Mouse (Mus musculus) forebrain, embryonic 10.5 days (tissue): ENCODE data around the gene Plcl2. TPM values are rescaled to one million over a fixed set of nuclear protein-coding genes. Genes with fewer than 3 reads are reported as not detected.

Source experiments
- DNase-seq: peaks from one replicate; pipeline ENCODE4 v3.0.0-alpha.2; 2017; ENCODE audit warnings: low spot score; ENCODE audit errors: extremely low spot score
- H3K27ac ChIP-seq: fragments of 300-500 bp; sonication (generic); 2 replicates; pipeline ENCODE4 v1.5.1; 2016; ENCODE audit warnings: mild to moderate bottlenecking
- H3K27me3 ChIP-seq: fragments of 300-500 bp; sonication (generic); 2 replicates; pipeline ENCODE4 v1.6.1; 2016; ENCODE audit warnings: mild to moderate bottlenecking; ENCODE audit not compliant: poor library complexity, severe bottlenecking
- H3K36me3 ChIP-seq: fragments of 300-500 bp; sonication (generic); replicated peaks from 2 replicates; pipeline ENCODE4 v1.6.1; 2016; ENCODE audit warnings: mild to moderate bottlenecking, moderate library complexity
- H3K4me1 ChIP-seq: fragments of 300-500 bp; sonication (generic); 2 replicates; pipeline ENCODE4 v1.6.1; 2016
- H3K4me3 ChIP-seq: fragments of 300-500 bp; sonication (generic); 2 replicates; pipeline ENCODE4 v1.5.1; 2016; ENCODE audit warnings: mild to moderate bottlenecking, moderate library complexity
- H3K9me3 ChIP-seq: fragments of 300-500 bp; sonication (generic); 2 replicates; pipeline ENCODE4 v1.6.1; 2016; ENCODE audit warnings: mild to moderate bottlenecking, moderate library complexity
- WGBS: fragments of 180-500 bp; shearing (Covaris S2); methylation state at CpG from one replicate; pipeline ENCODE4 v1.1.7; 2016; 5-methylcytosine and 5-hydroxymethylcytosine counted together
- polyA plus RNA-seq: library from polyadenylated mRNA; unstranded; fragments of >200 nt; fragmentation: Nextera tagmentation; extraction: Ambion mirVana; gene quantifications from 2 replicates; pipeline ENCODE4 v1.2.1, GENCODE M21; 2016

Plcl2 gene
- polyA plus RNA-seq, 1 experiment from 2014 or later, result 5.7 TPM

- Histone ChIP-seq H3K36me3 (no peaks in the 10 kb centered on the region), H3K9me3 (no peaks in the 10 kb centered on the region), H3K27me3 (no peaks in the 10 kb centered on the region), H3K4me1 (no peaks in the 10 kb centered on the region), H3K4me3 (no peak overlapping the region), H3K27ac (no peak overlapping the region)
- DNase-seq, result no peak
- 65% methylated on average over 2 of the region's 2 CpGs for WGBS
Observed at GRCm38 (mm10) chr17:50724376-50724775, 215.2 kb downstream of the Plcl2 start.

DNA sequence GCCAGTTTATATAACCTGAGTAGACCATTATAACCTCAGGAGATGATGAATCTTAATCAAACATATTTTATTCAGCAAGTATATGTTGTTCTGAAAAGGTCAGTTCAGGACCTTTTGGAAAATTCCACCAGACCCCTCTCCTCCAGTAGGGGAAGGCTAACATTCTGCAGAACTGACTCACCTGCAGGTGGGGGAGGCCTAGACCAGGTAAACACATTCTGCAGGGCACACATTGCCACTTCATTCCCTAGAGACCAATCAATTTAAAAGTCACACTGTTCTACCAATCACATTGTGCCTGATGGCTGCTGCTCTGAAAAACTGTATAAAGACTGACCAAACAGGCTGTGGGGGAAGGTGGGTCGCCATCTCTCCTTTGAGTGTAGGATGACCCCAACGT, 217.1 kb downstream of the Plcl2 start:
- WGBS, result 77% methylated on average over 2 of the region's 2 CpGs

GRCm38 (mm10) chr17:50729031-50729430, 219.8 kb downstream of the Plcl2 start:
- Histone ChIP-seq H3K36me3 (no peaks in the 10 kb centered on the region), H3K4me3 (no peak overlapping the region), H3K9me3 (no peaks in the 10 kb centered on the region), H3K27me3 (no peaks in the 10 kb centered on the region), H3K27ac (no peak overlapping the region), H3K4me1 (no peaks in the 10 kb centered on the region)
- DNase-seq, result no peak
- 93% methylated on average over 2 of the region's 2 CpGs for WGBS

More for the DNA sequence above, 217.1 kb downstream of the Plcl2 start:
- Histone ChIP-seq H3K9me3 (no peaks in the 10 kb centered on the region), H3K4me1 (no peaks in the 10 kb centered on the region), H3K4me3 (no peak overlapping the region), H3K27me3 (no peaks in the 10 kb centered on the region), H3K27ac (no peak overlapping the region), H3K36me3 (no peaks in the 10 kb centered on the region)
- no peak for DNase-seq

- Histone ChIP-seq H3K27ac (no peak overlapping the region), H3K4me3 (no peak overlapping the region), H3K4me1 (no peaks in the 10 kb centered on the region), H3K27me3 (no peaks in the 10 kb centered on the region), H3K36me3 (no peaks in the 10 kb centered on the region), H3K9me3 (no peaks in the 10 kb centered on the region)
- no peak for DNase-seq
- WGBS, result 89% methylated on average over 6 of the region's 6 CpGs
Observed at GRCm38 (mm10) chr17:50729577-50729976, 220.4 kb downstream of the Plcl2 start.

DNA sequence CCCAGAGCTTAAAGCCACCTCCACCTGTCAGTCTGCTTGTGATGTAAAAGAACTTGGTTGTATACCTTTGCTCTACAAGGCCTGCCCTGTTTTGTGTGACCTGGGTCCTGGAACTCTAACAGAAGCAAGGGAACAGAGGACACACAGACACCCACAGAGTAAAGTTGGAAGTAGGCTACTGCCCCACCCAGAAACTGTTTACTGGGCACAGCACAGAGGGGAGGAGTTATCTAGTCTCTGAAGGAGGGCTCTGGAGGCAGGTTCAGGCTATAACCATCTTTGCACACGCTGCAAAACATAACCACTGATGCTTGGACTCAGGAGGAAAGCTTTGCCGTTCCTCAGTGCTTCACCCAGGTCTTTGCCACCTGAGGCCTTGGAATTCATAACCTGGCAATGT, 221.7 kb downstream of the Plcl2 start:
- no peaks in the 10 kb centered on the region for H3K36me3 ChIP-seq
- H3K9me3 ChIP-seq, result no peaks in the 10 kb centered on the region
- 91% methylated on average over 2 of the region's 2 CpGs for WGBS
- peaks cover 3% of the 10 kb centered on the region for H3K4me1 ChIP-seq
- no peaks in the 10 kb centered on the region for H3K27me3 ChIP-seq
- DNase-seq, result no peak
- H3K4me3 ChIP-seq, result no peak overlapping the region
- H3K27ac ChIP-seq, result no peak overlapping the region

GRCm38 (mm10) chr17:50731876-50732275, 222.7 kb downstream of the Plcl2 start:
- H3K27me3 ChIP-seq, result no peaks in the 10 kb centered on the region
- peaks cover 6% of the 10 kb centered on the region for H3K4me1 ChIP-seq
- no peaks in the 10 kb centered on the region for H3K9me3 ChIP-seq
- DNase-seq, result no peak
- 91% methylated on average over 5 of the region's 5 CpGs for WGBS
- no peaks in the 10 kb centered on the region for H3K36me3 ChIP-seq
- H3K4me3 ChIP-seq, result no peak overlapping the region
- no peak overlapping the region for H3K27ac ChIP-seq

GRCm38 (mm10) chr17:50733390-50733789, 224.2 kb downstream of the Plcl2 start:
- Histone ChIP-seq H3K27ac (no peak overlapping the region), H3K36me3 (no peaks in the 10 kb centered on the region), H3K4me1 (peaks cover 6% of the 10 kb centered on the region), H3K27me3 (no peaks in the 10 kb centered on the region), H3K9me3 (no peaks in the 10 kb centered on the region), H3K4me3 (no peak overlapping the region)
- DNase-seq, result no peak
- 94% methylated on average over 7 of the region's 7 CpGs for WGBS

GRCm38 (mm10) chr17:50734781-50735180, 225.6 kb downstream of the Plcl2 start:
- H3K4me1 ChIP-seq, result peaks cover 6% of the 10 kb centered on the region
- H3K27ac ChIP-seq, result no peak overlapping the region
- WGBS, result 92% methylated on average over 6 of the region's 6 CpGs
- no peaks in the 10 kb centered on the region for H3K27me3 ChIP-seq
- no peaks in the 10 kb centered on the region for H3K9me3 ChIP-seq
- H3K36me3 ChIP-seq, result no peaks in the 10 kb centered on the region
- DNase-seq, result no peak
- H3K4me3 ChIP-seq, result no peak overlapping the region

GRCm38 (mm10) chr17:50735382-50735954, 226.3 kb downstream of the Plcl2 start:
- peak overlapping the region; percentile 51 for H3K27ac ChIP-seq
- DNase-seq, result no peak
- H3K9me3 ChIP-seq, result no peaks in the 10 kb centered on the region
- H3K27me3 ChIP-seq, result no peaks in the 10 kb centered on the region
- peaks cover 6% of the 10 kb centered on the region for H3K4me1 ChIP-seq
- WGBS, result 85% methylated on average over 4 of the region's 4 CpGs
- H3K4me3 ChIP-seq, result no peak overlapping the region
- no peaks in the 10 kb centered on the region for H3K36me3 ChIP-seq

DNA sequence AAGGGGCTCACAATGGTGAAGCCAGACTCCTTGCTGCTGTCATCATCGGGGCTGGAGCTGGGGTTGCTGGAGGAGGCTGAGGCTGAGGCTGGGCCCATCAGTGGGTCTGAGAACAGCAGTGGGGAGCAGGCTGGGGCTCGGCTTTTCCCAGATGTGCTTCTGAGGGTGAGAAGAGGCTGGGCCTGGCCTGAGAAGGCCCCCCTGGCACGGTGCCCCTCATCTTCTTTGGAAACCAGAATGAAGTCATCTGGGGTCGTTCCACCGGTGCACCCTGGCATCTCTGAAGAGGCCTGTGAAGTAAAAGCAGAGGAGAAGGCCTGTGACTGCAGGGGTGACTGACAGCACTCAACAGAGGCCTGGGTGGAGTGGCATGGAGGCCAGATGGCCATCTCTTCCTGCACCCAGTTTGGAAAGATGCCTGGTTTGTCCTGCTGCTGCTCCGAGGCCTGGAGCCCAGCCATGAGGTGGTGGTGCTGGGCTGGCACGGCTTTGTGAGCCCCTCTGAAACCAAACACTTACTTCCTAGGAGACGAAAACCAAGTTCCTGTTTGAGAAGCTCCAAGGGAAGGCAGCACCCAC, 226.8 kb downstream of the Plcl2 start:
- H3K4me3 ChIP-seq, result no peak overlapping the region
- H3K27ac ChIP-seq, result peak overlapping the region; percentile 51
- 86% methylated on average over 8 of the region's 8 CpGs for WGBS
- H3K36me3 ChIP-seq, result no peaks in the 10 kb centered on the region
- no peak for DNase-seq
- no peaks in the 10 kb centered on the region for H3K27me3 ChIP-seq
- peaks cover 6% of the 10 kb centered on the region for H3K4me1 ChIP-seq
- no peaks in the 10 kb centered on the region for H3K9me3 ChIP-seq

GRCm38 (mm10) chr17:50737068-50737467, 227.9 kb downstream of the Plcl2 start:
- H3K27ac ChIP-seq, result no peak overlapping the region
- no peaks in the 10 kb centered on the region for H3K27me3 ChIP-seq
- H3K4me3 ChIP-seq, result no peak overlapping the region
- no peaks in the 10 kb centered on the region for H3K9me3 ChIP-seq
- H3K4me1 ChIP-seq, result peaks cover 6% of the 10 kb centered on the region
- H3K36me3 ChIP-seq, result no peaks in the 10 kb centered on the region
- DNase-seq, result no peak
- 76% methylated on average over 2 of the region's 2 CpGs for WGBS
